Mouse (Mus musculus) bone marrow macrophage, adult 2 months (primary cell): ENCODE measurements around the gene Disp3.

Experiments used
- CTCF ChIP-seq: IDR thresholded peaks from 2 replicates; pipeline ENCODE4 v1.5.1; 2012; ENCODE audit warnings: low read depth, mild to moderate bottlenecking, low read length, moderate library complexity
- POLR2A ChIP-seq: IDR thresholded peaks from 2 replicates; pipeline ENCODE4 v1.6.1; 2012; ENCODE audit warnings: mild to moderate bottlenecking, low read depth, low read length, borderline replicate concordance

- no peak for TF ChIP-seq CTCF
- no peak for TF ChIP-seq POLR2A
Measured at GRCm38 (mm10) chr4:148325057-148325456, 37.3 kb upstream of the Disp3 start.
